Mouse (Mus musculus) left cerebral cortex, adult 9 months (tissue): ENCODE results near the gene Dusp23.

Experiments used
- DNase-seq, 2 experiments: peaks; one replicate each; pipeline ENCODE4 v3.0.0; 2022; ENCODE audit warnings: low spot score in 2 of 2

Gene Dusp23

DNA sequence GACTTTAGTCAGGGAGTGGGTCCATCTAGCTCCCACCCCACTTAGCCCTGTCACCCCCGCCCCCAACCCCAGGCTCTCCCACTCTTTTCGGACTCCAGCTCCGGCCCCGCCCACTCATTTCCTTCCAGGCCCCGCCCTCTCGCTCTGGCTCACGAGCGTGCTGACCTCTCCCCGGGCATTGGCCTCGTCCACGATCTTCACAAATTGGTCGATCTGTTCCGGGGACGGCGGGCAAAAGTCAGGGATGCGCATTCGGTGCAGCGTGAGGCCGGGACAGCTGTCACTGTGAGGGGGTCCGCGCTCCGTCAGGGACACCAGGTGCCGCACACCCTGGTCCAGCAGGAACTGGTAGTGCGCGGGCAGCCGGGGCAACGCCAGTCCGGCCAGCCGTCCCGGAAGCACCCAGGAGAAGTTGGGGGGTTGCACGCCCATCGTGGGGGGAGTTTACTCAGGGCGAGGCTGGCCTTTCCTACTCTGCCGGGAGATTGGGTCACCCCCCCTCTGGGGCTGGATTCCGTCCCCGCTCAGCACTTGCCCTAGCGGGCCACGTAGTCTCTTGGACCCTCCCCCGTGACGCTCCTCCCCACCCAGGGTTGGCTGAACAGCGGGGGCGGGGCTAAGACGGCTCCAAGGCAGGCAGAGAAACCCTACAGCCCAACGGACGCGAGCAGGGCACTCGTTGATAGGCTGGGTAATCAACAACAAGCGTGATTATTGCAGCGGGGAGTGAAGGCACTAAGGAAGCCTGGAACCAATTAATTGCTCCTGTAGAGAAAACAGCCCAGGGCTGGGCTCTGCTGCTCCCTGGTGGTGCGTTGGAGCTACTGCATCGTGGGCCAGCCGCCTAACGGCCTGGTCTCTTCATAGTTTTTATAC, at the start of gene Dusp23:
Gene Dusp23, minus strand, starts transcription at position 512 of the 876 bp plus-strand sequence.
- DNase-seq = peak; percentile 91 to 95

DNA sequence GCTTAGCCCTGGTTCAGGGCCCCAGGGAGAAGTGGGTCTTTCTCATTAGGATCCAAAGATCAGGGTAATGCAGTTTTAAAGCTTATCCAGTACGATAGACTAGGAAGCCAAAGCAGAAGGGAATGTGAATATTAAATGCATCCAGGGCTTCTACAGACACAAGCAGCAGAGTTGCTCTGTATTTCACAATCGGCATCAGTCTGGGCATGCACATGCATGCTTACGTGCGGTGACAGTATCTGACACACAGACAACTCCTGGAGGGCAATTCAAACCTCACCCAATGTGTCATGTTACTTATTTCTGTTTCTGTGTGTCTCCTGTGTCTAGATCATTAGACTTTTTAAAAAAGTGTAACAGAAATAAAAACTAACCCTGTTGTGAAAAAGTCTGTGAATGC, 48.0 kb upstream of the Dusp23 start:
- DNase-seq = no peak

DNA sequence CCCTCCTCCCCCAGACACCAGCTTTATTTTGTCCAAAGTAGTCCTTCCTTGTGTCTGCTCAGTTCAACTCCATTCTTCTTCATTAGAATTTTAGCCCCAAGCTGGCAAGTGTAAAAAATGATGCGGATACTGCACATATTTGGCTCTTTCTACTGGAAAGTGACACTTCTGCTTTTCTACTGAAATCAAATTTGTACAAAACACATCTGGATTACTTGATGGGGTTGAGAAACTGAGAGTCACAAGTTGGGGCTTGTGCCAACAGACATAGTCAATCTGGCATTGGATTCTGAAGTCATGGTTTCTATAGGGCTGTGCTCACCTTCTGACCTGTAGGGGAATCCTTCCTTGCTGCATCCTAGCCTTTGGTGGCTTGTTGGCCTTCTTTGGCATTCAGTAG, 38.0 kb upstream of the Dusp23 start:
- DNase-seq = no peak

DNA sequence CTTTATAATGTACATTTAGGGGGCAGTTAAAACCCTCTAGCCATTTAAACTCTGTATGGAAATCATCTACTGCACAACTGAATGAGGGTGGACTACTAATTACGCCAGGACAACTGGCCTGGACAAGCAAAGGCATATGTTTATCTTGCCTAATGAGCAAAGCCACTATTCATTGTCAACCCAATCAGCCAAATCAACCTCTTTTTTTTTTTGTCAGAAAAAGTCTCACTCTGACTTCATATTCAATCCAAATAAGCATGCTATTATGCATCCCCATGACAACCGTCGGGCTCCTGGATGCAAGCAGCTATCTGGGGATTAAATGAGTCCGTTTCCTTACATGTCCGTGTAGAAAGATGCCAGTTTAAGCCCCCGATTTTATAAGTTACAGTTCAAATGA, 34.8 kb upstream of the Dusp23 start:
- peak in 1 of 2 experiments; percentile 9 for DNase-seq

DNA sequence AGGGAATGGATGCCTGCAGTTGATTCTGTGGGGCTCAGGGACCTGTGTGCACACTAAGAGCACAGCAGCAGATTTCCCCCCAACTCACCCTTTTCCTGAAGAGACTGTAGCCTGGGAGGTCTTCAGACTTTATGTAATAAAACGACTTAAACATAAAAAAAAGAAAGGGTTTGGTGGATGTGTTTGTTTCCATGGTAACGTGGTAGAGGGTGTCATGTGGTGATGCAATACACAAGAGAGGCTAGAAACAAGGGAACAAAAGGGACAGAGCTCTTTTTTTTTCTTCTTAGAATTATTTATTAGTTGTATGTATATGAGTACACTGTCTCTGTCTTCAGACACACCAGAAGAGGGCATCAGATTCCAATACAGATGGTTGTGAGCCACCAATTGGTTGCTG, 32.7 kb upstream of the Dusp23 start:
- DNase-seq = no peak

DNA sequence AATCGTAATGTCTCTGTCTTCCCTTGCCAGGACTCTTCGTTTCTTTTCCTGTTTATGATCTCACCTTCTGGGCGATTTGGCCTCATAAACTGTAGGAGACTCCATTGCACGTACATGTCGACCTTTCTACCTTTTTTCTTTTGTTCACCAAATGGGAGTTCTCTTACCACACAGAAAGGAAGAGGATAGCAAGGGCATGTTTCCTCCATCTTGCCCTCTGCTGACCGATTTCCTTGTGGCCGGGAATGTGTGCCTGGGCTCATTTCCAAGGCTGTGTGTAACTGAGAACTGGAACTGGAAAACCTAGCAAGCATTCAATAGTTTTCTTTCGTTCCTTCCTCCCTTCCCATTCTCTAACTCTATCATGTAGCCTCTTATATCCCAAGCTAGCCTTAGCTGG, 26.9 kb upstream of the Dusp23 start:
- no peak for DNase-seq

DNA sequence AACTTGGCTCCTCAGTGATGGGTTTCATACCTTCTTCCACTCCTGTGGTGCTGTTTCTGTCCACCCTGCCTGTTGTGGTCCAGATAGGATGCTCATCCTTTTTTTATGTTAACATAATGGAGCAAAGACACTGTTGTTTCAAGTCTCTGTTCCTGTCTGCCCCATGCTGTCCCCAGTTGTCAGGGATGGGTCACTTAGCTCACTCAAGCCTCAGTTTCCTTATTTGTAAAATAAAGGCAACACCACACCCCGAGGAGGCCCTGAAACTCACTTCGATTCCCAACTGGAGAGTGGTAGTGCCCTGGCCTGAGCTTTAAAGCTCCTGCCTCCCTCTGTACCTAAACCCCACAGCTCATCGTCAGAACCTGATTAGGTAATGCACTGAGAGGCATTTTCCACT, 24.5 kb upstream of the Dusp23 start:
- DNase-seq = no peak

DNA sequence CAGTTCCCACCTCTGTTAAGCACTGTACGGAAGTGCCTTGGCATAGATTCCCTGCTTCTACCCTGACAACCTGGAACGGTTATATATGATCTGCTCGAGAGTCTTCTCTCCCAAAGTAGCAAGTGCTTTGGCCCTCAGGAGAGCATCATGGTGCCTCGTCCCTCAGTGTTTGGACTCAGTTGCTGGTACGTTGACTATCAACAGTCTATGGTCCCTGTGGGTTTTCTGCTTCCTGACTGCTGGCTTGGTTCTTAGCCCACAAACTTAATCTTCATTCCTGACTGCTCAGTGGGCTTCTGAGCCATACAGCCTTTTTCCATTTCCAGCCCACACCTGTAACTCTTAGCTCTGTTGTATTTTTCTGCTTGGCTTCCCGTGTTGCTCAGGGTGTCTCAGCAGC, 21.1 kb upstream of the Dusp23 start:
- DNase-seq = no peak

DNA sequence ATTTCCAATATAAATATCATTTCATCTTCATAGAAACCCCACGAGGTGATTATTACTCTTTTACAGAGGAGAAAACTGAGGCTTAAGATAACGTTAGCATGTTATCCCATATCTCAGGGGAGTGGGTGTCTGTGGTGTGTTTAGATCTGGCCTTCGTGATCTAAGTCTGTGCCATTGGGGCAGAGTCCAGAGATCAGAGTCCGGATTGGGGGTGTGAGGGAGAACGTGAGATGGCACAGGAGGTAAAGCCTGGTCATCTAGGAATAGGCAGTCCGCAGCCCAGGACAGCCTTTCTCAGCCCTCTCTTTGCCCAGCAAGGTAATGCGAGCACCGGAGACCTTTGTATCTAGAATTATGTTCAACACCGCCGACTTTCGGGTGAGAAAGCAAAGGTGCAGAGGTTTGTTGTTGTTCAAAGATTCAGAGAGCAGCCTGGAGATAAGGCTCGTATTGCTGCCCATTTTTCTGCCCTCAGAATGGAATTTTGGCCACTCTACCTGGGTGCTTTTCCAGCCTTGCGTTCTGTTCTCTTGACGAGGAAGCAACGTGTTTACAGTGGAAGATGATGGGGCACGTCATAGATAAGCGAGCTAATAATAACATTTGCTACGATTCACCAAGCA, 19.4 kb upstream of the Dusp23 start:
- no peak for DNase-seq

DNA sequence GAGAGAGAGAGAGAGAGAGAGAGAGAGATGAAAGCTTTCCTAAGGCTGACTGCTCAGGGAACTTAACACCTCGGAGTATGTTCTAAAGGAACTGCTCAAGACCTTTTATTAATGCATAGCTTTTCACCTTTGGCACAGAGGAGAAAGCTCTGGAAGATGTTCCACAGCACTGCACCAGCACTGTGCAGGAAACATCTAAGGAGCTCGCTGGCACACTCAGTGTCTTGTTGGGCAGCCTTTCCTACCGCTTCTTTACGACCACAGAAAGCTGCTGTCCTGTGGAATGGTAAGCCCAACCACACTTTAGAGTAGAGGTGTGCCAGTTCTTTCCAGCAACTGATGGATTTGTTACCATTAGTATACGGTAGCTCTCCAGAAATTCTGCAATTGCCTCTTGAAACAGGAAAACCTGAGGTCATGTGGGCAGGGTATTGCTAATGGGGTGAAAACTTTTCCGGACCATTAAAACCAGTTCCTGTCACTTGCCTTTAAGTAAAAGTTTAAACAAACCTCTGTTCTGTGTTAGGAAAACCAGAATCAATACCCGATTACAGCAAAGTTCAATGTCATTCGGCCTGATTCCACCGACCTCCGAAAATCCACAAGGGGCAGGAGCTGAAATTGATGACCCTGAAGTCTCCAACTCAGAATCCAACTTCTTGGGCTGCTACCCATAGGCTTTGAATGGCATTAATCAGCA, 18.7 kb upstream of the Dusp23 start:
- no peak for DNase-seq

DNA sequence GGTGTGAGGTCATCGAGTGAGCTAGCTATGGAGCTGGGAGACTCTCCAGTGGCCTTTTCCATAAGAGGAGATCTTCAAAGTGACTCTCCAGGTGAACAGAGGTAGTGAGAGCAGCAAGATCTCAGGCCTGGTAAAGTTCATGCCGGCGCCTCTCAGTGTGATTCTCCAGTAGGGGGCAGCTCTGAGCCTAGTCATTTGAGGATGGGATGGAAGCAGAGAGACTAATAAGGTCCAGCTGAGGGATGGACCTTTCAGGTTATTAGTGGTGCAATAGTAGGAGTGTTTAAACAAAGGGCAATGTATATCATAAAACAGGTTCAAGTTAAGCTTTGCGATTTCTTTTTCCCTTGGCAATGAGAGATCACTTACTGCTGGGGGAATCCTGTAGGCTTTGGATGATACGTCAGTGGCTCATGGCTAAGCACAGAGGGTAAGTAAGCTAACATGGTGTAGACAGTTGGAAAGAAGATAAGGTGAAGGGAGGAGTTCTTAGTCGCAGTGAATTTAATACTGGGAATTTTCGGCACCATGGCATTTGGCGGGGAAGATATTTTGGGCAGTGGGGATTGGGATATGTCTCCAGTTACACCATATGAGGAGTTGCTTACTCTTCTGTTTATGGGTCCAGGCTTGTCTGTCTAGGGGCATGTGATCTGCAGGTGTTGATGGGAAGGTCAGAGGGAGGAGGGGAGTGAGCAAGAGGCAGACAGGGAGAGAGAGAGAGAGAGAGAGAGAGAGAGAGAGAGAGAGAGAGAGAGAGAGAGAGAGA, 17.9 kb upstream of the Dusp23 start:
- DNase-seq = no peak

DNA sequence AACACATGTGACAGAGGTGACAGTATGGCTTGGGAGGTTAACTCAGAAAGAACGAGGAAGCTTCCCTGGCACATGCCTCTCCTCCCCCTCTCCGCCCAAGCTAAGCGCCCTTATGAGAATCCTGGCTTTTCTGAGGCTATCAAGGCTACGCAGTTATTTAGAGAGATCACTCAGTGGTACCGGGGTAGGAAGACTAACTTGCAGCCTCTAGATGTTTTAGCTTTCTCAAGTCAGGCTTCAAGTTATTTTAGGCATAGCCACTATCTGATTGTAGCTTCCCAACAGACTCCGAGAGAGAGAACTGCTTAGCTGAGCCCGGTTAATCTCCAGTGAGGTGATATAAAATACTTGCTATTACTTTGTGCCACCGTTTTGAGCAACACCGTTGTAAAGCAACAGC, 16.6 kb upstream of the Dusp23 start:
- no peak for DNase-seq

DNA sequence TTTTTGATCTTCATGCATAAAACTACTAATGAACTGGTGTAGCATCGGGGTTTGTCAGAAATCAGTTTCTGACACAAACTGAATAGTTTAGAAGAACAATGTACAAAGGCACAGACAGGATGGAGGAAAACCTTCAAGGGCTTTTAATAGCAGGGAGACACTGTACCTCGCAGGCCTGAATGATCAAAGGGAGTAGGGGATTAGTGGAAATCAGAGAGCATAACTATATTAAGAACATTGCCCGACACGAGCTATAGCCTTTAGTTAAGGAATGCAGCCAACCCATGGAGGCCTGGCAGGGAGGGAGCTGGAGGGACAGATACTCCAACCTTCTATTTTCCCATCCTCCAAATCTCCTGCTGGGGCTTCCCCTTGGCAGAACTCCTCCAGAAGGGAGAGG, 14.5 kb upstream of the Dusp23 start:
- DNase-seq = no peak

DNA sequence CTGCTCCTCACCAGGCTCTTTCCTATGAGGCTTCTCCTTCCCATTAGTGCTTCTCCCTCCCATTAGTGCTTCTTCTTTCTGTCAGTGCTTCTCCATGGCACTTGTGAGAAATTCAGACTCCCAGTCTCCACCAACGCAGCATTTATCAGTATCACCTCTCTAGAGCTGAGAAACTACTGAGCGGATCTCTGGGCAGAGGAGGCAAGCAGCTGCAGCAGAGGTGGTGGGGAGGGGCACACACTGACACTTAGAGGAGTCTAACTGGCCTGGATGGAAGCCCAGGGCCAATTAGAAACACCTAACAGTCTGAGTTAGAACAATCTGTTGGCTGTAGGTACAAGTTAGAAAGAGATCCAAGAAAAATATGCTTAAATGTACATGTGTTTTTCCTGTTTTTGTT, 6.0 kb upstream of the Dusp23 start:
- no peak for DNase-seq

DNA sequence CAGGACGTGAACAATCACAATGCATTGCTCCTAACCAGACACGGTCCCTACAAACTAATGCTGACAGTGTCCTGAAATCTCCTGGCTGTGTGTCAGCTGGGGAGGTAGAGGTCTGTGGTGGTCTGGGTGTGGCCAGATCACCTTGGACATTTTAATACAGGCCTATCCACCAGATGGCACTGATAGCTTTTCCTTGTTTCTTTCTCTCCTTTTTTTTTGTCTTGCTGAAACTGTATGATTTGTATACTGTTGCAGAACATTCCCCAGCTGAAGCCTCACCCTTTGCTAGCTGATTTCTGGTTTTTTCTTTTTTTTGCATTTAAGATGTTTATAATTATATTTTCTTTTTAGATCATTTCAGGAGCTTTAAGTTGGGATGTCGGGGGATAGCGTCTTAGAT, 5.0 kb upstream of the Dusp23 start:
- DNase-seq = no peak

DNA sequence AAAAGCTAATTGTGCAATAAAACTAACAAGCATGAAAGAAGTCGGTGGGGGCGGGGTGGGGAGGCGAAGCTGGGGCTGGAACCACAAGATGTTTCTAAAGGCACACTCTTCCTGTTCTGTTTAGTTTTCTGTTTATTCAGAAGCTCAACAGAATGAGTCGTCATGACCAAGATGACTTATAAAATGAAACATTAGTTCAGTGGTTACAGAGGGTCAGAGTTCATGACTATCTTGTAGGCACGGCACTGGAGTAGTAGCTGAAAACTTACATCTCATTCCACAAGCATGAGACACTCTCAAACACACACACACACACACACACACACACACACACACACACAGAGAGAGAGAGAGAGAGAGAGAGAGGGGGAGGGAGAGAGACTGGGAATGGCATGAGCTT, 3.5 kb upstream of the Dusp23 start:
- no peak for DNase-seq

DNA sequence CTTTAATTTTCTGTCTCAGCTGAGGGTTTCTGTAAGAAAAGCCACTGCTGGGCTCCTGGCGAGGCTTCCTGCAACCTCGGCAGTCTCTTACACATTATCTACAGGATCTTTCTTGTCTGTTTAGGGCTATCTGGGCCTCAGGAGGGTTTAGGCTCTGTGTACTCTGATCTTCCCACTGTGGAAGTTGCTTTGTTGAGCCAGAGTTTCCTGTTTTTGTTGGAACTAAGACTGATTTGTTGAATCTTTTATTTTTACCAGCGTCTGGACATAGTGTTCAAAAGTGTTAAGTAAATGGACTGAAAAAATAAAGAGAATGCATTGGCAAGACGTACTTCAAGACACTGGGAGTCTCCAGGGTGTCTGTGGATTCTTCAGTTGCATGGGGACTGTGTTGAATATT, 2.5 kb upstream of the Dusp23 start:
- no peak for DNase-seq

DNA sequence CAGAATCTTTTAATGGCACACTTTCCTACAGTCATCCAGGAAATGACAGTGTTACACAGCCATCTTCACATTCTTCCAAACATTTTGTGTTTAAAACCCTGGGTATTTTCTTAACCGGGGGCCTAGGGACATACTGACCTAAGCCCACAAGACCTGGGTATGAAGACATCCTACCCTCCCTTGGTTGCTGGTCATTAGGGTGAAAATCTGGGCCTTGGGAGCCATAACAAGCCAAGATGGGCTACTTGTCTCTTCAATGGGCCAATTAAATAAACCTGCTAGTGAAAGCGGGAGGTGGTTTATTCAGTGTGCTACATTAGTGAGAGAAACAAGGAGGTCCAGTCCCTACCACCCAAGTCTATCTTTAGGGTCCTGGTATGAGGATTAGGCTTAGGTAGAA, 1.4 kb upstream of the Dusp23 start:
- no peak for DNase-seq

DNA sequence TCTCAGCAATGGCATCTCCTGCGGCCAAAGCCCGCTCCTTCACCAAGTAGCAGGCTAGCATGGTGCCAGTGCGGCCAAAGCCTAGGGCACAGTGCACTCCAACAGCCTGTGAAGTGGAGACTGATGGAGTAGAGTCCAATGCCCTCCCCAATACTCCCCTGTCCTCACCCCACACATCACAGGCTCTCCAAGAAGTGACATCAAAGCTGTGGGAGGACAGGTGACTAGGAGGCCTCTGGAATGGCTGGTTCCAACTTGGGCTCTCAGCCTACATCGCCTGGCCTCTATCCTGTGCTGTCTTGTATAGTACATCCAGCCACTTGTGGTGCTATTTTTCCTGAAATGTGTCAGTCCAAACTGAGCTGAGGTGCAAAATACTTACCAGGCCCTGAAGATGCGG, 1.0 kb downstream of the Dusp23 start:
- DNase-seq = no peak

DNA sequence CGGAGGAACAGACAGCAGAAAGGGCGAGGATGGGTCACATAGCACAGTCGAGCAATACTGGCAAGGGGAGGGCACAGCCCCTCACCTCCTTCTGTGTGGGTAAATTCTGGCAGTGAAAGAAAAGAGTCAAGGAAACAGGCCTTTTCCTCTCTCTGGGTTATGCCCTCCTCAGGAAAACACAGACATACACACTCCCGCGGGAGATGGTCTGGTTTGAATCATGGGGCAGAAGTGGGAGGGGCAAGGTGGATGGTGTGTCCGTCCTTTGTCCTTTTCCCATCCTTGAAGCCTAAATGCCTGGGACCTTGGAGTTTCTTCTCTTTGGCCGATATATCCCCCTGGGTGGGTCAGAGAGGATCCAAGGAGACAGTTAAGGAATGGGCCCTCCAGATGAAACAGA, 2.9 kb downstream of the Dusp23 start:
- DNase-seq = no peak

DNA sequence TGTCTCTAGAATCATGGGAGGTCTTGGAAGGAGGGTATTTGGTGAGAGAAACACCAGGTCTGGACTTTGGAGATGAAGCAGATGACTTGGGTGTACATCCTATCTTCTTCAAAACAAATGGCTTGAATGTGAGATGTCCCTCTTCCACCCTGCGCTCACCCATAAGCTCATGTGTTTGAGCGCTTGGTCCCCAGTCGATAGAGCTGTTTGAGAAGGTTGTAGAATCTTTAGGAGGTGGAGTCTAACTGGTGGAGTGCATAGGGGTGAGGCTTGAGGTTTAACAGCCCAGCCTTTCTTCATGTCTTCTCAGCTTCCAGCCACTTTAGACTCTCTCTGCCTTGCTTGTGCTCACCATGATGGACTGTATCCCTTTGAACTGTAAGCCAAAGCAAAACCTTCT, 6.5 kb downstream of the Dusp23 start:
- DNase-seq = no peak

DNA sequence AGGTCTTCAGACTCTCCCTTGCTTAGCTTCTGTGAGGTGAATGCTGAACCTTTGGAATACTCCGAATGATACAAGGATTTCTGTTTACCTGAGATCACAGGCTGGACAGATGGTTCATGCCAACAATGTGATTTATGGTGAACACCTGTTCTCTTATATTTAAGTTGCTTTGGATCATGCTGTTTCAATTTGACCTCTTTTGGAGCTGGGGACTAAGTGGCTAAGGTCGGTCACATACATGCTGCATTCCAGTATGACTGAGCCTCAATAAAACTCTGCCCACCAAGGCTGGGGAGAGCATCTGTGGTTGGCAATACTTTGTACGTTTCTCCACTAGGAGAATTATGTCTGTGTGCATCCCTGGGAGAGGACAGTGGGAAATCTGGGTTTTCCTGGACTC, 8.7 kb downstream of the Dusp23 start:
- DNase-seq = no peak
